Comparison of ENCODE assay signal across 9 mouse cellular contexts in genomic region chr7:144207849-144208248, GRCm38 (mm10).
A peak's percentile ranks its signal among the peaks of the same experiment; 100 is the strongest.
DNase-seq lines count a peak whose midpoint lies in the region; ATAC-seq and TF ChIP-seq lines count a peak whose summit lies in the region.
"Had no signal": no experiment of that assay in that cellular context is flagged by ENCODE, and none has a peak within 500 bp of the region (broad histone marks: within the 10 kb centered on the region; RNA-seq: fewer than 3 reads in every experiment).

No protein-coding gene starts in this region.

- H3K4me2 ChIP-seq in hindbrain, embryonic 16.5 days (ENCODE audit: low read length): no peak overlapping the region
- H3K4me2 ChIP-seq: liver, embryonic 15.5 days had no signal

- WGBS in hindbrain, embryonic 16.5 days: 14% methylated on average over 7 of the region's 7 CpGs

- peaks cover 16% of the 10 kb centered on the region for H3K4me1 ChIP-seq in hindbrain, embryonic 16.5 days (ENCODE audit: control insufficient read depth, insufficient read depth, low read depth, low read length)
- H3K4me1 ChIP-seq: liver, embryonic 15.5 days had no signal

- peak; percentile 72 for TF ChIP-seq CTCF in brain, embryonic 14.5 days (IDR thresholded peaks at IDR 0.05; ENCODE audit: borderline replicate concordance, extremely low read depth, insufficient read depth, insufficient read length)

- H3K36me3 ChIP-seq in hindbrain, embryonic 16.5 days (ENCODE audit: control insufficient read depth, insufficient read depth, low read length): no peaks in the 10 kb centered on the region
- H3K36me3 ChIP-seq: liver, embryonic 15.5 days had no signal

- no peak overlapping the region for H3K4me3 ChIP-seq in hindbrain, embryonic 16.5 days (ENCODE audit: low read length)
- H3K4me3 ChIP-seq: liver, embryonic 15.5 days had no signal

- intact Hi-C loops in left cerebral cortex, postnatal 36 days (cut with DNase I): no loop called here

- peak; percentile 86 for ATAC-seq in hindbrain, embryonic 16.5 days
- ATAC-seq in granulocyte monocyte progenitor cell, adult 5-6 weeks (replicated peaks; ENCODE audit: poor library complexity, severe bottlenecking): no peak

- H3K27ac ChIP-seq in hindbrain, embryonic 16.5 days (ENCODE audit: low read depth, low read length): peak overlapping the region; percentile 40; the same call in 1 of the 2 replicates
- H3K27ac ChIP-seq: liver, embryonic 15.5 days had no signal

- no peak overlapping the region for H3K9ac ChIP-seq in hindbrain, embryonic 16.5 days (ENCODE audit: low read depth, low read length)
- H3K9ac ChIP-seq: liver, embryonic 15.5 days had no signal

- no peaks in the 10 kb centered on the region for H3K27me3 ChIP-seq in hindbrain, embryonic 16.5 days (replicated peaks; ENCODE audit: control insufficient read depth, insufficient read depth, low read length)
- H3K27me3 ChIP-seq: liver, embryonic 15.5 days had no signal

- H3K9me3 ChIP-seq in hindbrain, embryonic 16.5 days (ENCODE audit: control insufficient read depth, low read length): no peaks in the 10 kb centered on the region
- H3K9me3 ChIP-seq: liver, embryonic 15.5 days had no signal

- peak; percentile 65 for DNase-seq in layer of hippocampus, adult 11-12 months (ENCODE audit: low spot score)
- DNase-seq in layer of hippocampus, adult 9-10 months (ENCODE audit: low spot score): no peak
- DNase-seq in brain, embryonic 14.5 days (ENCODE audit: low read depth): peak; percentile 61
- peak; percentile 67 to 74 for DNase-seq in frontal cortex, postnatal 10 days (ENCODE audit: low spot score in 2 of 2)
- peak; percentile 67 to 69 for DNase-seq in left cerebral cortex, postnatal 36 days (ENCODE audit: low spot score in 2 of 2)
- peak; percentile 39 for DNase-seq in ovary, postnatal 14 days (ENCODE audit: low spot score)

- TF ChIP-seq POLR2A in brain, embryonic 14.5 days (IDR thresholded peaks at IDR 0.05; ENCODE audit: borderline replicate concordance, extremely low read depth, insufficient read depth, insufficient read length, poor library complexity, severe bottlenecking): no peak
